Mouse (Mus musculus) myocyte (in vitro differentiated cells): Measurements from ENCODE around the gene Psenen.

Source experiments
- E2F4 ChIP-seq: IDR thresholded peaks from one replicate; pipeline ENCODE4 v1.6.1; 2011; ENCODE audit warnings: mild to moderate bottlenecking, control low read depth, moderate library complexity; ENCODE audit not compliant: insufficient read depth
- POLR2A ChIP-seq: IDR thresholded peaks from one replicate; pipeline ENCODE4 v1.6.1; 2011; ENCODE audit warnings: low read depth, mild to moderate bottlenecking, control low read depth, moderate library complexity; ENCODE audit not compliant: insufficient read length

DNA sequence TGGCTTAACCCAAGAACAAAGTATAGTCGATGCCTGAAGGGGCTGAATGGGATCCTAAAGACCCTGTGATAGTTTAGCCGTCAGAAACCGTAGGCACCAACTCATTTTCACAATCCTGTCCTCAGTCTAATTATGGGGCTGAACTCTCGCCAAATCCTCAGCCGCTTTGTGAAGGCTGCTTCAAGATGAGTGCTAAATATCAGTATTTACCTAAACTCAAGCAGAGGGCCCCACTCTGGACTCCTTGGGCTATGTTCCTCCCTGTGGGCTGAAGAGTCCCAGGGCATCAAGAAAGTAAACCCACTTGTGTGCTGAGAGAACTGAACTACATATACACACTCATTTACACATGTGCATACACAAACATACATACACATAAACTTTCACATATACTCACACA, 33.4 kb upstream of the Psenen start:
- TF ChIP-seq E2F4 (no peak), POLR2A (no peak)
